ENCODE assay signal across 12 mouse cellular contexts in the genomic region with DNA sequence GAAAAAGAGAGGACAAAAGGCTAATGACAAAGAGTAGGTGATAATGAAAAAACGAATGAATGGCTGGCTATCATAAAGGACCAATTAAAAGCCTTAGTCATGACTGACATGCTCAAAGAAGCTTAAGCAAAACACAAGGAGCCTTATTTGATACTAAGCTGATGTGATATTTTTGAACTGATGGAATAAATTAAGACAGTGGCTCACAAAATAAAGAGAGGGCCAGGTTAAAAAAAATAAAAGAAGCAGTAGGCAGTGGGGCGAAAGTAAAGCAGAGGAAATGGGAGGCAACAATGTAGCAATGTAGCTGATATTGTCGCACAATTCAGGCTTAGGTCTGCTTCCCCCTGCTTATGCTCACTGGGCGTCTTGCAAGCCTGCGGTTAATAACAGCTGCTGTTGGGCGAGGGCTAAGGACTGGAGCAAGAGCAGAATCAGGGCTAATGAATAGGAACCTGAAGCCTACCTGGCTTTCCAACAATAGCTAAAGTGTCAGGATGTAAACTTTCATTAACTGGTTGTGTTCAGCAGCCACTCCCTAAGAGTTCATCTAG.
"Had no signal": no experiment of that assay in that cellular context is flagged by ENCODE, and none has a peak within 500 bp of the region (broad histone marks: within the 10 kb centered on the region; RNA-seq: fewer than 3 reads in every experiment).

No protein-coding gene starts in this region.

- H3K36me3 ChIP-seq: limb, embryonic 13.5 days had no signal

- H3K4me2 ChIP-seq: limb, embryonic 13.5 days had no signal

- DNase-seq: kidney, adult 8-10 months; kidney, postnatal 36 days; layer of hippocampus, adult 9-11 months; layer of hippocampus, postnatal 36 days; lung, adult 18-20 months; thymus, adult 2 months; thymus, postnatal 25 days had no signal

- H3K4me3 ChIP-seq: limb, embryonic 13.5 days had no signal

- H3K9ac ChIP-seq: limb, embryonic 13.5 days; liver, embryonic 14.5 days had no signal

- H3K9me3 ChIP-seq: limb, embryonic 13.5 days had no signal

- ATAC-seq: intestine, embryonic 16.5 days had no signal

- H3K27me3 ChIP-seq: limb, embryonic 13.5 days had no signal

- H3K27ac ChIP-seq: kidney, postnatal 0 days; liver, embryonic 14.5 days; stomach, postnatal 0 days had no signal
